Mouse (Mus musculus) kidney, postnatal 4 days (tissue): ENCODE data around the gene Calm3.
A peak's percentile ranks its signal among the peaks of the same experiment; 100 is the strongest.

Experiments
- DNase-seq, 2 experiments: peaks; one replicate each; pipeline ENCODE4 v3.0.0; 2021; ENCODE audit warnings: mixed read lengths in 2 of 2

Calm3 gene

GRCm38 (mm10) chr7:16885905-16886304 is 38.0 kb downstream of the Calm3 start:
- no peak for DNase-seq

GRCm38 (mm10) chr7:16885271-16885776 is 38.6 kb downstream of the Calm3 start:
- peak in 1 of 2 experiments; percentile 55 for DNase-seq

- DNase-seq: no peak
These were observed 39.6 kb downstream of the Calm3 start for GRCm38 (mm10) chr7:16884334-16884733.

- DNase-seq: no peak
These were observed 40.8 kb downstream of the Calm3 start for GRCm38 (mm10) chr7:16883162-16883561.

- DNase-seq: no peak
These were observed 43.3 kb downstream of the Calm3 start for GRCm38 (mm10) chr7:16880615-16881014.

GRCm38 (mm10) chr7:16879796-16880547 is 43.9 kb downstream of the Calm3 start:
- peak; percentile 61 to 73 for DNase-seq

- no peak for DNase-seq
These were observed 46.2 kb downstream of the Calm3 start for GRCm38 (mm10) chr7:16877717-16878116.

- DNase-seq: peak; percentile 71 to 77
These were observed 47.3 kb downstream of the Calm3 start for GRCm38 (mm10) chr7:16876608-16877007.

- DNase-seq: no peak
These were observed 47.9 kb downstream of the Calm3 start for GRCm38 (mm10) chr7:16876006-16876405.

- no peak for DNase-seq
These were observed 48.6 kb downstream of the Calm3 start for GRCm38 (mm10) chr7:16875326-16875725.

GRCm38 (mm10) chr7:16875310-16875325 is 48.8 kb downstream of the Calm3 start, which contains the start of gene Dact3:
Gene Dact3 (plus strand): TSS chr7:16875317.
- no peak for DNase-seq

GRCm38 (mm10) chr7:16874756-16875309 is 49.1 kb downstream of the Calm3 start:
- peak; percentile 99 to 100 for DNase-seq

- peak; percentile 84 to 87 for DNase-seq
These were observed 49.7 kb downstream of the Calm3 start for GRCm38 (mm10) chr7:16874190-16874589.

- DNase-seq: no peak
These were observed 50.5 kb downstream of the Calm3 start for GRCm38 (mm10) chr7:16873392-16873791.

- no peak for DNase-seq
These were observed 51.4 kb downstream of the Calm3 start for GRCm38 (mm10) chr7:16872478-16872877.

GRCm38 (mm10) chr7:16871600-16871999 is 52.3 kb downstream of the Calm3 start:
- DNase-seq: no peak

- peak; percentile 66 to 78 for DNase-seq
These were observed 54.4 kb downstream of the Calm3 start for GRCm38 (mm10) chr7:16869497-16869896.

GRCm38 (mm10) chr7:16867488-16867887 is 56.4 kb downstream of the Calm3 start:
- no peak for DNase-seq
